Comparison of ENCODE assay signal across 22 mouse cellular contexts in the genomic region with DNA sequence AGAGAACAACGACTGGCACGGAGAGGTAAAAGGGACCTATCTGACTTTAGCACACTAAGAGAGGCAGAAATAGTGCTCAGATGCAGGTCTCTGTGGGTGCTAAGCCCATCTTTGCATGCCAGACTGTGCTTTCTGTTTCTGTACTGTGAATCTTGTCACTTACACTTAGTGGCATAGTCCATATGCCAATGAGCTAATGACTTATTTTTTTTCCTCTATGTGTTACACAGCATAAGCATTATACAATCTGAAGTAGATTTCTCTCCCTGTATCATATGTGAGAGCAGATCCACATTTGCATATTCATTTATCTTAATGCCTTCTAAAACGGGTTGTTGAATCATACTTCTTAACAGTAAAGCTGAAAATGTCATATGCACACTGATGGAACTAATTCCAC.
DNase-seq lines count a peak whose midpoint lies in the region; ATAC-seq and TF ChIP-seq lines count a peak whose summit lies in the region.
"Had no signal": no experiment of that assay in that cellular context is flagged by ENCODE, and none has a peak within 500 bp of the region (broad histone marks: within the 10 kb centered on the region; RNA-seq: fewer than 3 reads in every experiment).

No protein-coding gene starts in this region.

- no peak overlapping the region for H3K9ac ChIP-seq in forebrain, embryonic 13.5 days
- no peak overlapping the region for H3K9ac ChIP-seq in forebrain, embryonic 12.5 days
- H3K9ac ChIP-seq: heart, embryonic 12.5 days; intestine, embryonic 15.5 days; midbrain, embryonic 12.5 days; neural tube, embryonic 15.5 days had no signal

- H3K27me3 ChIP-seq in forebrain, embryonic 13.5 days = no peaks in the 10 kb centered on the region
- no peaks in the 10 kb centered on the region for H3K27me3 ChIP-seq in forebrain, embryonic 12.5 days
- H3K27me3 ChIP-seq: heart, embryonic 12.5 days; intestine, embryonic 15.5 days; midbrain, embryonic 12.5 days; neural tube, embryonic 15.5 days had no signal

- TF ChIP-seq CTCF in cortical plate, adult 2 months (IDR thresholded peaks at IDR 0.05; ENCODE audit: extremely low read depth, insufficient read depth, low read length) = no peak

- no peak overlapping the region for H3K27ac ChIP-seq in forebrain, embryonic 13.5 days
- no peak overlapping the region for H3K27ac ChIP-seq in forebrain, embryonic 12.5 days
- H3K27ac ChIP-seq in cortical plate, adult 2 months (ENCODE audit: insufficient read depth, low read length) = peak overlapping the region; percentile 17; the same call in 1 of the 2 replicates
- H3K27ac ChIP-seq: hindbrain, embryonic 10.5 days; intestine, embryonic 15.5 days; midbrain, embryonic 12.5 days; neural tube, embryonic 15.5 days had no signal

- H3K9me3 ChIP-seq in forebrain, embryonic 13.5 days (replicated peaks) = no peaks in the 10 kb centered on the region
- no peaks in the 10 kb centered on the region for H3K9me3 ChIP-seq in forebrain, embryonic 12.5 days
- H3K9me3 ChIP-seq: heart, embryonic 12.5 days; hindbrain, embryonic 10.5 days; intestine, embryonic 15.5 days; midbrain, embryonic 12.5 days; neural tube, embryonic 15.5 days had no signal

- H3K4me1 ChIP-seq in forebrain, embryonic 13.5 days = no peaks in the 10 kb centered on the region
- no peaks in the 10 kb centered on the region for H3K4me1 ChIP-seq in forebrain, embryonic 12.5 days
- peaks cover 2% of the 10 kb centered on the region; the same call in 1 of the 2 replicates for H3K4me1 ChIP-seq in cortical plate, adult 2 months (ENCODE audit: control insufficient read depth, insufficient read depth, low read length)
- H3K4me1 ChIP-seq: heart, embryonic 12.5 days; hindbrain, embryonic 10.5 days; intestine, embryonic 15.5 days; midbrain, embryonic 12.5 days; neural tube, embryonic 15.5 days had no signal

- no peak overlapping the region for H3K4me3 ChIP-seq in forebrain, embryonic 13.5 days
- H3K4me3 ChIP-seq in forebrain, embryonic 12.5 days (replicated peaks) = no peak overlapping the region
- H3K4me3 ChIP-seq in cortical plate, adult 2 months (ENCODE audit: insufficient read depth, low read length) = no peak overlapping the region
- H3K4me3 ChIP-seq: heart, embryonic 12.5 days; hindbrain, embryonic 10.5 days; intestine, embryonic 15.5 days; midbrain, embryonic 12.5 days; neural tube, embryonic 15.5 days had no signal

- 73% methylated on average over 3 of the region's 3 CpGs for whole genome bisulfite sequencing in forebrain, embryonic 13.5 days
- WGBS in forebrain, embryonic 12.5 days = 91% methylated on average over 3 of the region's 3 CpGs

- no peak for TF ChIP-seq POLR2A in cortical plate, adult 2 months (IDR thresholded peaks at IDR 0.05; ENCODE audit: extremely low read depth, insufficient read depth, low read length)

- DNase-seq in layer of hippocampus, adult 8-10 months (ENCODE audit: low spot score in 2 of 2) = peak; percentile 13 to 16
- no peak for DNase-seq in layer of hippocampus, postnatal 25 days (ENCODE audit: extremely low spot score in 1 of 2, low spot score in 1 of 2)
- DNase-seq in left cerebral cortex, adult 9 months (ENCODE audit: low spot score in 2 of 2) = peak; percentile 4 to 22
- DNase-seq in lung, postnatal 14 days = no peak
- DNase-seq: adrenal gland, postnatal 14 days; cerebellum, adult 9-11 months; gastrocnemius, postnatal 14 days; heart, adult 18-20 months; heart, postnatal 10 days; kidney, adult 9 months; kidney, postnatal 14 days; thymus, postnatal 36 days had no signal

- H3K4me2 ChIP-seq in forebrain, embryonic 13.5 days = no peak overlapping the region
- no peak overlapping the region for H3K4me2 ChIP-seq in forebrain, embryonic 12.5 days
- H3K4me2 ChIP-seq: heart, embryonic 12.5 days; intestine, embryonic 15.5 days; midbrain, embryonic 12.5 days; neural tube, embryonic 15.5 days had no signal

- ATAC-seq in forebrain, embryonic 13.5 days = peak; percentile 94
- no peak for ATAC-seq in forebrain, embryonic 12.5 days (ENCODE audit: low FRiP score)
- ATAC-seq in megakaryocyte-erythroid progenitor cell, adult 5-6 weeks (replicated peaks; ENCODE audit: low FRiP score, low TSS enrichment, poor library complexity, severe bottlenecking) = no peak
- ATAC-seq: hindbrain, embryonic 16.5 days; intestine, embryonic 15.5 days had no signal

- no peaks in the 10 kb centered on the region for H3K36me3 ChIP-seq in forebrain, embryonic 13.5 days (ENCODE audit: poor library complexity, severe bottlenecking)
- no peaks in the 10 kb centered on the region for H3K36me3 ChIP-seq in forebrain, embryonic 12.5 days (replicated peaks)
- H3K36me3 ChIP-seq: heart, embryonic 12.5 days; hindbrain, embryonic 10.5 days; intestine, embryonic 15.5 days; midbrain, embryonic 12.5 days; neural tube, embryonic 15.5 days had no signal

Comparison
In these comparisons a context has a peak if more than half of its experiments do, and no peak if none do; other contexts are left out.
1. DNase-seq: peak in layer of hippocampus, adult 8-10 months (2 of 2) and left cerebral cortex, adult 9 months (2 of 2); none in layer of hippocampus, postnatal 25 days (0 of 2) and lung, postnatal 14 days (single experiment).